Mouse (Mus musculus) spleen, adult 12 weeks (tissue): ENCODE measurements around the gene Btbd19.

Source experiments
- DNase-seq: peaks from one replicate; pipeline ENCODE4 v3.0.0; 2022; ENCODE audit warnings: low spot score

The Btbd19 gene

GRCm38 (mm10) chr4:117133817-117134600, 8.5 kb upstream of the Btbd19 start, which contains the start of gene Plk3:
TSS of gene Plk3 (minus strand) at chr4:117133963.
- DNase-seq, result peak; percentile 94

DNA sequence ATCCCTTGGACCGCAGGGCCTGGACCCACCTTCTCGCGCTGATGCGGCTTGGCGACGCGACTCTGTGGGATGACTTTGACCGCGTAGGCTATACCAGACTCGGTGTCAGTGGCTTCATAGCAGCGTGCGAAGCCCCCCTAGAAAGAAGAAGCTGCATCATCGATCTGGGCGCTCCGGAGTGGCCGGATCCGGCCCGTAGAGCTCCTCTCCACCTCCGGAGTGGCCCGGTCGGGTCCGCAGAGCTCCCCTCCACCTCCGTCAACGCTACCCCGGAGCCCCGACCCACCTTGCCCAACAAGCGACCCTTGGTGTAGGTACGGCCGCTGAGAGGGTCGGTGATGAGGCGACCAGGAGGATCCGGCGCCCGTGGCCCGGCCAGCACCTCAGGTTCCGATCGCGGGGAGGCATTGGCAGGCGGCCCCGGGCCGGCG, 7.9 kb upstream of the Btbd19 start:
- no peak for DNase-seq

GRCm38 (mm10) chr4:117132794-117133143, 7.2 kb upstream of the Btbd19 start:
- DNase-seq, result no peak

- DNase-seq, result no peak
Measured at GRCm38 (mm10) chr4:117131890-117132793, 6.6 kb upstream of the Btbd19 start.

GRCm38 (mm10) chr4:117131198-117131597, 5.7 kb upstream of the Btbd19 start:
- no peak for DNase-seq

GRCm38 (mm10) chr4:117130790-117131189, 5.3 kb upstream of the Btbd19 start:
- no peak for DNase-seq

GRCm38 (mm10) chr4:117127991-117128686, 2.6 kb upstream of the Btbd19 start:
- DNase-seq, result no peak

DNA sequence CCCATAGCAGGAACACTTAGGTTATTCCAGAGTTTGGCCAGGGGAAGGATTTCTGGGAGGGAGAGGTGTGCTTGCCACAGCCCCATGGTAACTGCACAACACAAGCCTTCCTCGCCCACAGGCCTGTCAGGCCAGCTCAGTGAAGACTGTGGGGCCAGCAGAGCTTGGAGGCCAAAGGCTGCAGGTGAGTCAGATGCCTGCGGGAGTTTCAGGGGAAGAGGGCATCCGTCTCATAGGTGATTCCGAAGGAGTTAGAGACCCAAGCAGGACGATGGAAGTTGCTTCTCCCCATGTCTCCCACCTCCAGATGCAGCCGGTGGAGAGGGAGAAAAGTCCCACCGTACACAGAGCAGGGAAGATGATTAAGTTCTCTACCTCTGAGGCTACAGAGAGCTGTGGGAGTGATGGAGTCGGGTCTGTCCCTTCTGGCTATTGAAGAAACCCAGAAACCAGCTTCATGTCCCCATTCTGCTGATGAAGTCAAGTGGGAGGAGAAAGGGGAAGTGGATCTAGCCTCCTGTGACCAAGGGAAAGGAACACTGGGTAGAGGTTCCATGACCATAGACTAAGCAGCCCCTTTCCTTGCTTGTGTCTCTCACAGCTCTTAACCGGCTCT, 1.3 kb upstream of the Btbd19 start, which contains the start of gene Tctex1d4:
Gene Tctex1d4 (plus strand): TSS at position 120 of the 616 bp plus-strand sequence.
- no peak for DNase-seq

- DNase-seq, result no peak
Measured at GRCm38 (mm10) chr4:117125910-117126674, 567 bp upstream of the Btbd19 start.

DNA sequence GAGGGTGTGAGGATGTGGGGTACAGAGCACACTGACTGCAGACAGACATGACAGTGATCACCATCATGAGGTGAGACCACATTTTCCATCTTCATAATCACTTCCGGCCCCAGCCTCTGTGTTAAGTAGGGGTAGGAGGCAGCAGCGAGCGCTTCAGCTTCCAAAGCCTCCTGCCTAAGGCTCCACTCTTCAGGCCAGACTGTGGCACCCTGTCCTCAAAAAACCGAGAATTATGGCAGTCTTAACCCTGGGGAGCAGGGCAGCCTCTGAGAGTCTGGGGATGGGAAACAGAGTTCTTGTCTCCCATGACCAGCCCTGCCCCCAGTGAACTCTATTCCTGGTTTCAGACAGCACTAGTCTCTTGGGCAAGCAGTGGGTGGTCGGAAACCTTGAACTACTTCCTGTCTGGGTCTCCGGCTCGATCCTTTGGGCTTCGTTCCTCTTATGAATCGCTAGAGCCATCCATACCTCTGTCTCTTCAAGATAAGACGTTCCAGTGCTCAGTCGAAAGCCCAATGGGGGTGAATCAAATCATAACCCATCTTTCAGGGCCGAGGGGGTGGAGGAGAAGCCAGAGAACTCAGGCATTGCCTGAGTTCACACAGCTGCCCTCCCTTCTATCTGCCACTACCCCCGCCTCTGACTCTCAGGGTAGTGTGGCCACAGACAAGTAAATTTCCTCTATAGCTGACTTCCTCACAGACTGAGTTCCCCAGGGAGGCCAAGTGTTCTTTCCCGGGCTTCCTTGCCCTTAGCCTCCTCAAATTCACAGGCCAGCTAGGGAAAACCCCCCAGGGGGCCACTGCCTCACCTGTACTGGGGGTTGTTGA, 792 bp downstream of the Btbd19 start:
- DNase-seq, result peak; percentile 49

- no peak for DNase-seq
Measured at GRCm38 (mm10) chr4:117124218-117124517, 1.4 kb downstream of the Btbd19 start.

GRCm38 (mm10) chr4:117123546-117124217, 1.8 kb downstream of the Btbd19 start:
- DNase-seq, result no peak

GRCm38 (mm10) chr4:117122209-117122608, 3.3 kb downstream of the Btbd19 start:
- no peak for DNase-seq

GRCm38 (mm10) chr4:117120445-117121414, 4.8 kb downstream of the Btbd19 start:
- DNase-seq, result peak; percentile 75

DNA sequence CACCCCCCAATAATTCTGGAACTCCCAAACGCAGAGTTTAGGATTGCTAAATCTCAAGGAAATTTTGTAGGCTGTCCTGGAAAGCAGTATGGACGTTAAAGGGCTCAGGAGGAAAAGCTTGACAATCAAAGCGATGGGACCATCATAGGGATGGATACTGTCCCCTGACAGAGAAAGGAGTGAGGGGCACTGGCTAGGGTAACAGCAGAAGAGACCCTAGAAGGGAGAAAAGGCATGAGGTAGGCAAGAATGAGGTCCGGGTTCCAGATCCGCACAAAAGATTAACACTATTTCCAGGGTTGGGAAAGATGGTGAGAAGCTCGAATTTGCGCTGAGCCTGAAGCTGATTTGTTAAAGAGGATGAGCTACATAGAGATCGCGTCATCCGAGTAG, 5.5 kb downstream of the Btbd19 start:
- no peak for DNase-seq

DNA sequence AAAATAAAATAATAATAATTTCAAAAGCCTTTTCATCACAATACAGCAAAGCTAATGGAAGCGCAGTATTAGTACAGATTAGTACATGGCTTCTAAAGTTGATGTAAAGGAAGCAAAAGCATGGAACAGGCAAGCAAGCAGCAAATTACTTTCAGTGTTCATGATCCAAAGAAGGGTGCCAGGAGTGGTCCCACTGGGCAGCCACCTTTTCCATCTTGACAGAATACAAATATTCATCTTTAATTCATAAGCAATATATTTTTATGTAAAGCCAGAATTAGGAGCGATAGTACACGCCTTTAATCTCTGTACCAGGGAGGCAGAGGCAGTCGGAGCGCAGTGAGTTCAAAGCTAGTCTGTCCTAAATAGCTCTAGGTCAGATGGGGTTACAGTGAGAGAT, 5.9 kb downstream of the Btbd19 start:
- DNase-seq, result no peak

GRCm38 (mm10) chr4:117117931-117118330, 7.6 kb downstream of the Btbd19 start:
- DNase-seq, result no peak

GRCm38 (mm10) chr4:117115592-117115991, 9.9 kb downstream of the Btbd19 start:
- no peak for DNase-seq

DNA sequence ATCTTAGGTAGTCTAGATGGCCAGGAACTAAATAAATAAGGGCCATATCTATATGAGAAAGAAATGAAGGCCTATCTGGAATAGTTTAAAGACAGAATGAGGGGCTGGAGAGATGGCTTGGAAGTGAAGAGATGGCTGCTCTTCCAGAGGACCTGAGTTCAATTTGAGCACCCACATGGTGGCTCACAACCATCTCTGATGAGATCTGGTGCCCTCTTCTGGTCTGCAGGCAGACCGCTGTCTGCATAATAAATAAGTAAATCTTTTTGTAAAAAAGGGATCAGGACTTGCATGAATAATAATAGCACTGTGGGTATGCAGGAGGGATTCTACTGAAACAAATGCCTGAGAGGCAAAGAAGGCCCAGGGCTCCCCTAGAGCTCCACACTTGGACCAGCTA, 12.3 kb downstream of the Btbd19 start:
- no peak for DNase-seq
